Comparison of ENCODE assay signal across 25 mouse cellular contexts in the genomic region with DNA sequence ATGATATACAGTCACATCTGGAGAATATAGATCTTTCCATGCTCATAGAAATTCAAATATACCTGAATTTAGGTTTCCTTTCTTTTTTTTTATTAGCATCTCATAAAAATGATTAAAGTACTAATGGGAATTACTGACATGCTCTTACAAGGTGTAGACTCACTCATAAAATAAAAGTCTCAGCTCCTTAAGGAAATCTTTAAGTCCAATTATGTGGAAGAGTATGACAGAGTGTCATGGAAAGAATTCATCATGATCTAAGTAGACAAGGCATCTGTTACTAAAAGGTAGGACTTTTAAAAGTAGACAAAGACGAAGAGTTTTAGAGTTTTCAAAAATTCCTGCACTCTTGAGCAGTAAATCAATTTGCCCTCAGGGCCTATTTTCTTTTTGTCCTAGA.
DNase-seq lines count a peak whose midpoint lies in the region; ATAC-seq lines count a peak whose summit lies in the region.
"Had no signal": no experiment of that assay in that cellular context is flagged by ENCODE, and none has a peak within 500 bp of the region (broad histone marks: within the 10 kb centered on the region; RNA-seq: fewer than 3 reads in every experiment).

No protein-coding gene starts in this region.

- no peaks in the 10 kb centered on the region for H3K36me3 ChIP-seq in forebrain, embryonic 16.5 days (ENCODE audit: control insufficient read depth, insufficient read depth)
- no peaks in the 10 kb centered on the region for H3K36me3 ChIP-seq in forebrain, embryonic 15.5 days
- H3K36me3 ChIP-seq: embryonic facial prominence, embryonic 13.5 days; forebrain, embryonic 10.5 days; G1E; hindbrain, embryonic 12.5 days; hindbrain, embryonic 15.5 days had no signal

- no peaks in the 10 kb centered on the region for H3K4me1 ChIP-seq in forebrain, embryonic 16.5 days (replicated peaks; ENCODE audit: control insufficient read depth, insufficient read depth, low read length)
- H3K4me1 ChIP-seq in forebrain, embryonic 15.5 days: no peaks in the 10 kb centered on the region
- H3K4me1 ChIP-seq: embryonic facial prominence, embryonic 13.5 days; forebrain, embryonic 10.5 days; hindbrain, embryonic 12.5 days; hindbrain, embryonic 15.5 days had no signal

- H3K27me3 ChIP-seq in forebrain, embryonic 16.5 days (replicated peaks; ENCODE audit: control insufficient read depth, insufficient read depth, low read length): no peaks in the 10 kb centered on the region
- H3K27me3 ChIP-seq in forebrain, embryonic 15.5 days: no peaks in the 10 kb centered on the region
- H3K27me3 ChIP-seq: CH12.LX; embryonic facial prominence, embryonic 13.5 days; hindbrain, embryonic 12.5 days; hindbrain, embryonic 15.5 days had no signal

- peak; percentile 1 for DNase-seq in embryo, embryonic 11.5 days (ENCODE audit: low read depth, low spot score)
- no peak for DNase-seq in embryo, embryonic 10 days (ENCODE audit: low spot score)
- peak; percentile 3 for DNase-seq in retina, embryonic 14.5 days (ENCODE audit: low spot score)
- DNase-seq in retina, postnatal 1 day: no peak
- DNase-seq in cerebellum, postnatal 25 days: no peak
- DNase-seq: adrenal gland, postnatal 10 days; B cell, adult 2 months; cerebellum, adult 11-12 months; cerebellum, adult 8-10 months; cerebellum, postnatal 10 days; forebrain, postnatal 0 days; gastrocnemius, adult 2 months; gastrocnemius, postnatal 14 days; heart, adult 11 months had no signal

- H3K9ac ChIP-seq in forebrain, embryonic 16.5 days (replicated peaks; ENCODE audit: low read depth, low read length): no peak overlapping the region
- no peak overlapping the region for H3K9ac ChIP-seq in forebrain, embryonic 15.5 days (replicated peaks)
- H3K9ac ChIP-seq: embryonic facial prominence, embryonic 13.5 days; forebrain, postnatal 0 days; hindbrain, embryonic 12.5 days; hindbrain, embryonic 15.5 days had no signal

- WGBS in forebrain, embryonic 16.5 days: 40% methylated on average over 1 of the region's 1 CpGs
- 38% methylated on average over 1 of the region's 1 CpGs for WGBS in forebrain, embryonic 15.5 days

- H3K4me3 ChIP-seq in forebrain, embryonic 16.5 days (replicated peaks; ENCODE audit: low read length): no peak overlapping the region
- no peak overlapping the region for H3K4me3 ChIP-seq in forebrain, embryonic 15.5 days
- H3K4me3 ChIP-seq: embryonic facial prominence, embryonic 13.5 days; forebrain, embryonic 10.5 days; gastrocnemius, adult 2 months; hindbrain, embryonic 12.5 days; hindbrain, embryonic 15.5 days had no signal

- no peak overlapping the region for H3K4me2 ChIP-seq in forebrain, embryonic 16.5 days (ENCODE audit: low read length)
- H3K4me2 ChIP-seq in forebrain, embryonic 15.5 days (replicated peaks): no peak overlapping the region
- H3K4me2 ChIP-seq: embryonic facial prominence, embryonic 13.5 days; heart, embryonic 11.5 days; hindbrain, embryonic 12.5 days; hindbrain, embryonic 15.5 days had no signal

- no peak overlapping the region for H3K27ac ChIP-seq in forebrain, embryonic 16.5 days (ENCODE audit: low read length)
- H3K27ac ChIP-seq in forebrain, embryonic 15.5 days (replicated peaks): no peak overlapping the region
- H3K27ac ChIP-seq: embryonic facial prominence, embryonic 13.5 days; forebrain, embryonic 10.5 days; gastrocnemius, adult 2 months; hindbrain, embryonic 12.5 days; hindbrain, embryonic 15.5 days had no signal

- H3K9me3 ChIP-seq in forebrain, embryonic 16.5 days (ENCODE audit: control insufficient read depth, low read length): no peaks in the 10 kb centered on the region
- no peaks in the 10 kb centered on the region for H3K9me3 ChIP-seq in forebrain, embryonic 15.5 days
- H3K9me3 ChIP-seq: embryonic facial prominence, embryonic 13.5 days; forebrain, embryonic 10.5 days; G1E; hindbrain, embryonic 12.5 days; hindbrain, embryonic 15.5 days had no signal

- peak; percentile 55; the same call in 1 of the 2 replicates for ATAC-seq in forebrain, embryonic 16.5 days
- no peak for ATAC-seq in forebrain, embryonic 15.5 days (replicated peaks)
- ATAC-seq: forebrain, postnatal 0 days; intestine, postnatal 0 days; Patski had no signal

Comparison
In these comparisons a context has a peak if more than half of its experiments do, and no peak if none do; other contexts are left out.
1. DNase-seq: peak in embryo, embryonic 11.5 days (single experiment) and retina, embryonic 14.5 days (single experiment); none in embryo, embryonic 10 days (single experiment), retina, postnatal 1 day (single experiment) and cerebellum, postnatal 25 days (0 of 2).